Mouse (Mus musculus) limb, embryonic 12.5 days (tissue): ENCODE measurements around the gene Psme3. TPM values are rescaled to one million over a fixed set of nuclear protein-coding genes. Genes with fewer than 3 reads are reported as not detected.
A peak's percentile ranks its signal among the peaks of the same experiment; 100 is the strongest.

Experiments used
- ATAC-seq: fragments of 200-750 bp; cut with Nextera tagmentation; 2 replicates; pipeline ENCODE4 v1.8.0; 2017; ENCODE audit warnings: low read depth, moderate TSS enrichment; ENCODE audit not compliant: insufficient number of reproducible peaks, insufficient read depth, low FRiP score, low TSS enrichment
- H3K27ac ChIP-seq: fragments of 300-500 bp; sonication (generic); 2 replicates; pipeline ENCODE4 v1.5.1; 2016; ENCODE audit warnings: mild to moderate bottlenecking, moderate library complexity
- H3K27me3 ChIP-seq: fragments of 300-500 bp; sonication (generic); 2 replicates; pipeline ENCODE4 v1.6.1; 2016; ENCODE audit warnings: mild to moderate bottlenecking, moderate library complexity
- H3K36me3 ChIP-seq: fragments of 300-500 bp; sonication (generic); 2 replicates; pipeline ENCODE4 v1.6.1; 2016; ENCODE audit warnings: mild to moderate bottlenecking, moderate library complexity
- H3K4me1 ChIP-seq: fragments of 300-500 bp; sonication (generic); replicated peaks from 2 replicates; pipeline ENCODE4 v1.6.1; 2016
- H3K4me2 ChIP-seq: fragments of 300-500 bp; sonication (generic); 2 replicates; pipeline ENCODE4 v1.6.1; 2016; ENCODE audit warnings: mild to moderate bottlenecking, moderate library complexity
- H3K4me3 ChIP-seq: fragments of 300-500 bp; sonication (generic); replicated peaks from 2 replicates; pipeline ENCODE4 v1.5.1; 2016; ENCODE audit warnings: mild to moderate bottlenecking
- H3K9ac ChIP-seq: fragments of 300-500 bp; sonication (generic); replicated peaks from 2 replicates; pipeline ENCODE4 v1.6.1; 2016; ENCODE audit warnings: mild to moderate bottlenecking, moderate library complexity
- H3K9me3 ChIP-seq: fragments of 300-500 bp; sonication (generic); 2 replicates; pipeline ENCODE4 v1.6.1; 2016; ENCODE audit warnings: mild to moderate bottlenecking, moderate library complexity
- WGBS: fragments of 180-500 bp; shearing (Covaris S2); methylation state at CpG from one replicate; pipeline ENCODE4 v1.1.7; 2016; 5-methylcytosine and 5-hydroxymethylcytosine counted together
- polyA plus RNA-seq: library from polyadenylated mRNA; unstranded; fragments of >200 nt; fragmentation: Nextera tagmentation; extraction: Ambion mirVana; gene quantifications from 2 replicates; pipeline ENCODE4 v1.2.1, GENCODE M21; 2016

Gene Psme3
- 154 and 167 TPM in 2 replicates for polyA plus RNA-seq

DNA sequence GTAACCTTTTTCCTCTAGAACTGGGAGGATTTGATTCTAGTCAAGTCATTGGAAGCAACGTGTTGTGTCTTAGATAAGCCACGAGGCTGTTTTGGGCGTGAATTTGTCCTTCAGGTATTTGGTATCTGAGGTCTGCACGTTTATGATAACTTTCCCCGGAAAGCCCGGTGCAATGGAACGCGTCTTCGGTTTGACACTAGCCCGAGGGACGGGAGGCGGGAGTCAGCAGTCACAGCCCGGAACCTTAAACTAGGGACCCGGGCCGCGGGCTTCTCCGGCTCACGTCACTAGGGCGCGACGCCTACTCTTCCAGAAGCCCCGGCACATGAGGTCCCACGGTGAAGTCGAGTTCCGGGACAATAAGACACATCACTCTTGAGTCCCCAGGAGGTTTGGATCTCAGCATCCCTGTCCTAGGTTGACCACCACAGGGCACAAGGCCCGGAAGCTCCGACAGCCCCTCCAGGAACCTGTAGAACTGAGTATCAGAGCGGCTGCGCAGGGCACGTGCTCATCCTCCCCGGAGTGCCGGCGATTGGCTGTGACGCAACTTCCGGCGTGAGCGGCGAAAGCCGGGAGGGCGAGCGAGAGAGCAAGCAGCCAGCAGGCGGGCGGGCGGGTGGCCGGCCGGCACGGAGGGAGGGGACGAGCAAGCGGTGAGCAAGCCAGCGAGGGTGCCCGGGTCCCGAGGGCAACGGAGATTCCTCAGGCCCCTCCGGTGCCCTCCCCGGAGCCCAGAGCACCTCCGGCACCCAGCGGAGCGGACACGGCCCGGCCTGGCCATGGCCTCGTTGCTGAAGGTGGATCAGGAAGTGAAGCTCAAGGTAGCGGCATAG, at the start of gene Psme3:
Gene Psme3 (plus strand): TSS at position 549 of the 836 bp plus-strand sequence.
- Histone ChIP-seq H3K36me3 (peaks cover 34% of the 10 kb centered on the region), H3K4me1 (peaks cover 11% of the 10 kb centered on the region), H3K4me2 (peak within 1 kb of the TSS; percentile 98), H3K9ac (peak within 1 kb of the TSS; percentile 85), H3K27ac (peak within 1 kb of the TSS; percentile 66), H3K9me3 (no peaks in the 10 kb centered on the region), H3K4me3 (peak within 1 kb of the TSS; percentile 97), H3K27me3 (no peaks in the 10 kb centered on the region)
- WGBS = under 1% methylated on average over 62 of the region's 62 CpGs
- peak; percentile 87 for ATAC-seq

DNA sequence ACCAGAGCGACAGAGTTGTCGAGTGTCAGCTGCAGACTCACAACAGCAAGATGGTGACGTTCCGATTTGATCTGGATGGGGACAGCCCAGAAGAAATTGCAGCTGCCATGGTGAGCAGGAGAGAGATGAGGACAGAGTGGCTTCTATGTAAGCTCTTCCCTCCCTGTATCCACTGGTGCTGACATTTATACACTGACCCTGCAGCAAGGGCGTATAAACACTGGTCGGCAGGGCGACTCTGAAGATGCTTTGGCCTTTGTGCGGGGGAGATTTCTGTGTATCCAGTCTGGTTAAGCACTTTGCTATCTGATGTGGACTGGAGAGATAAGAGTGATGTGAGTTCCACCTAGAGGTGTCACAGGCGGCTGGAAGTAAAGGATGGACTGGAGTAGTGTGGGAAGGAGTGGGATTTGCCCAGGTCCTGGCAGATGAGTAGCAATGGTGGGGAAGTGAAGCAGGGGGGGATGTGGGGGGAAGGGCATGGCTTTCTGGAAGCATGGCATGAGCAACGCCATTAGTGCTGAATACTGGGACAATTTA, 46.4 kb upstream of the Psme3 start:
- Histone ChIP-seq H3K4me3 (no peak overlapping the region), H3K9ac (no peak overlapping the region)

DNA sequence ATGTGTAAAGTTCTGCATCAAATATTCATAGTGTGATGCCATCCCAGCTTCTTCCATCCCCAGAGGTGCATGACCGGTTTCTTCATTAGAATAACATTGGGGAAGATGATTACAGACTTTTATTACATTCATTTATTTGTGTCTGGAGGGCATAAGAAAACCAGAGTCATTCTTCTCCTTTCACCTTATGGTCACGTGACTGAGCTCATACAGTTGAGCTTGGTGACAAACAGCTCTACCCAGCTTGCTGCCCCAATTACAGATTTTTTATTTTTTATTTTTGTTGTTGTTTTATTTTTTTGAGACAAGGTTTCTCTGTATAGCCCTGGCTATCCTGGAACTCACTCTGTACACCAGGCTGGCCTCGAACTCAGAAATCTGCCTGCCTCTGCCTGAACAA, 43.6 kb upstream of the Psme3 start:
- ATAC-seq = no peak
- peaks cover 38% of the 10 kb centered on the region for H3K27me3 ChIP-seq
- 85% methylated on average over 3 of the region's 3 CpGs for WGBS

More for the DNA sequence above, 46.4 kb upstream of the Psme3 start:
- no peak for ATAC-seq
- peaks cover 8% of the 10 kb centered on the region for H3K4me1 ChIP-seq
- H3K27ac ChIP-seq = no peak overlapping the region
- 15% methylated on average over 10 of the region's 10 CpGs for WGBS
- H3K27me3 ChIP-seq = peaks cover 49% of the 10 kb centered on the region
- no peak overlapping the region for H3K4me2 ChIP-seq
- H3K9me3 ChIP-seq = no peaks in the 10 kb centered on the region
- H3K36me3 ChIP-seq = no peaks in the 10 kb centered on the region

DNA sequence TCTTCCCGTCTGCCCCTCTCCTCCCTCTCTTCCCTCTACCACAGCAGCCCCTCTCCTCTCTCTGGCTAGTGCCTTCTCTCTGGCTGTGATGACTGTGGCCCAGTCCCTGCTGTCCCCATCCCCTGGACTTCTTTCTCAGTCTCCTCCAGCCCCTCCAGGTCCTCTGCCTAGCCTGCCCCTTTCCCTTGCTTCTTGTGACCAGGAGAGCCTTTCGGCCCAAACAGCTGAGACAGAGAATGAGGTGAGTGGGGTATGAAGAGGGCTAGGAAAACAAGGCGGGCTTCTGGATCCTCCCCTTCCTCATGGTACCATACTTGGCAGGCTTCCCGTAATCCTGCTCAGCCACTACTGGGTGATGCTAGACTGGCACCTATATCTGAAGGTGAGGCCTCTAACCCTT, 40.7 kb upstream of the Psme3 start:
- Histone ChIP-seq H3K9ac (no peak overlapping the region), H3K4me3 (no peak overlapping the region), H3K4me2 (no peak overlapping the region), H3K27me3 (peaks cover 18% of the 10 kb centered on the region), H3K27ac (no peak overlapping the region), H3K9me3 (no peaks in the 10 kb centered on the region), H3K36me3 (peaks cover 16% of the 10 kb centered on the region; the same call in 1 of the 2 replicates), H3K4me1 (peaks cover 23% of the 10 kb centered on the region)
- no peak for ATAC-seq
- 78% methylated on average over 4 of the region's 4 CpGs for WGBS

More for the DNA sequence above, 43.6 kb upstream of the Psme3 start:
- H3K9me3 ChIP-seq = no peaks in the 10 kb centered on the region
- H3K4me3 ChIP-seq = no peak overlapping the region
- no peak overlapping the region for H3K4me2 ChIP-seq
- H3K4me1 ChIP-seq = peaks cover 10% of the 10 kb centered on the region
- H3K27ac ChIP-seq = no peak overlapping the region
- H3K36me3 ChIP-seq = peaks cover 16% of the 10 kb centered on the region; the same call in 1 of the 2 replicates
- H3K9ac ChIP-seq = no peak overlapping the region

DNA sequence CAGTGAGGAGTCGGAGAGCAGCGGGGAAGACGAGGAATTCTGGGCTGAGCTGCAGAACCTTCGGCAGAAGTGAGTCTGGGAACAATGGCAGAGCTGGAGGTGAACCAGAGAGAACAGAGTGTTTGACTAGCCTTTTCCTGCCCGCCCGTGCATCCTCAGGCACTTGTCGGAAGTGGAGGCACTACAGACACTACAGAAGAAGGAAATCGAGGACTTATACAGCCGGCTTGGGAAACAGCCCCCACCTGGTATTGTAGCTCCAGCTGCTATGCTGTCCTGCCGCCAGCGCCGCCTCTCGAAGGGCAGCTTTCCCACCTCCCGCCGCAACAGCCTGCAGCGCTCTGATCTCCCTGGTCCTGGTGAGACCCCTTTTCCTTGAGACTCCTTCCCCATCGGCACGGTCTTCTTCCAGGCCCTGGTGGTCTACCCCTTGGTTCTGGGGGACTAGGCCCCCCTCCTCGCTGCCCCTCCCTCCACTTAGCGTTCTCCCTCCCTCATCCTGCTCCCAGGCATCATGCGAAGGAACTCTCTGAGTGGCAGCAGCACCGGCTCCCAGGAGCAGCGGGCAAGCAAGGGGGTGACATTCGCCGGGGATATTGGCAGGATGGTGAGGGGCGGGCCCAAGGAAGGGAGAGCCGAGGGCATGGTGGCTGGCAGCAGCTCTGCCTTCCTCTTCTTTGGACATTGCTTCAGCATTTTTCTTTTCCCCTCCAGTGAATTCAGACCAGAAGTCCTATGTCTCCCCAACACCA, 39.5 kb upstream of the Psme3 start:
- Histone ChIP-seq H3K4me2 (peak overlapping the region; percentile 78; the same call in 1 of the 2 replicates), H3K9ac (no peak overlapping the region)

DNA sequence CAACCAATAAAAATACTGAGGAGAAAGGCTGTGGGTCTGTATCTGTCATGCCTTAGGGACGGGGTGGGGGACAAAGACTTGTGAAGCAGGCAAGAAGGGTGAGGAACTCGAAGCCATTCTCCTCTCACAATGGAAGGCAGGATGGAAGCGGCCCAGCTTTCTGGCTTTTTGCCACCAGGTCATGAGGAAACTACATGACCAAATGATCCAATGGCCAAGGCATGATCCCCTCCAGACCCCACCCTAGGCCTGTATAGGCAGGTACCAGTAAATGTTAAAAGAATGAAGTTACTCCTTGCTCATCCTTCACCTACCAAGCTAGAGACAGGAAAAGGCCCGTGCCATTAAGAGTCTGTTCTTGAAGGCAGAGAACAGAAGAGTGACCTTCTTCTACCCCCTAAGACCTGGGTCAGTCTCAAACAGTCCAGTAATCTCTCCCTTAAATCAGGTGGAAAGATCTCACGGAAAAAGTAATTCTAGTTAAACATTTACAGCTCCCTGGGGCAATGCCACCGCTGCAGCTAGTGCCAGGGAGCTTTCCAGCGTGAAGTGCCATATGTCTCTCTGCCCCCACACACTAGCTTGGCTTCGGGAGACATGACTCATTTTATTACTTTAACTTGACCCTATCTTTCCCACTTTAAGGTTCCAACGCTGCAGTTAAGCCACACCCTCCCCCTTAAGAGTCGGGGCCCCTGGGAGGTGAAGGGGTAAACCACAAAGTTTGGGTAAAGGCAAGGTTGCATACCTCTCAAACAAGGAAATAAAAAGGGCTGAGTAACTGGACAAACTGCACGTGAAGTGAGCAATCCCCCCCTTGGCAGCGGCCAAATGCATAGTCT, 38.4 kb upstream of the Psme3 start:
- Histone ChIP-seq H3K4me1 (peaks cover 23% of the 10 kb centered on the region), H3K27ac (no peak overlapping the region), H3K36me3 (peaks cover 16% of the 10 kb centered on the region; the same call in 1 of the 2 replicates), H3K9ac (peak overlapping the region; percentile 71), H3K4me3 (peak overlapping the region; percentile 70), H3K9me3 (no peaks in the 10 kb centered on the region), H3K27me3 (peaks cover 22% of the 10 kb centered on the region), H3K4me2 (peak overlapping the region; percentile 78)
- 67% methylated on average over 12 of the region's 12 CpGs for WGBS
- no peak for ATAC-seq

More for the DNA sequence above, 39.5 kb upstream of the Psme3 start:
- no peak for ATAC-seq
- Histone ChIP-seq H3K4me1 (peaks cover 23% of the 10 kb centered on the region), H3K27me3 (peaks cover 22% of the 10 kb centered on the region), H3K27ac (no peak overlapping the region), H3K9me3 (no peaks in the 10 kb centered on the region), H3K4me3 (no peak overlapping the region), H3K36me3 (peaks cover 16% of the 10 kb centered on the region; the same call in 1 of the 2 replicates)
- WGBS = 29% methylated on average over 27 of the region's 27 CpGs

DNA sequence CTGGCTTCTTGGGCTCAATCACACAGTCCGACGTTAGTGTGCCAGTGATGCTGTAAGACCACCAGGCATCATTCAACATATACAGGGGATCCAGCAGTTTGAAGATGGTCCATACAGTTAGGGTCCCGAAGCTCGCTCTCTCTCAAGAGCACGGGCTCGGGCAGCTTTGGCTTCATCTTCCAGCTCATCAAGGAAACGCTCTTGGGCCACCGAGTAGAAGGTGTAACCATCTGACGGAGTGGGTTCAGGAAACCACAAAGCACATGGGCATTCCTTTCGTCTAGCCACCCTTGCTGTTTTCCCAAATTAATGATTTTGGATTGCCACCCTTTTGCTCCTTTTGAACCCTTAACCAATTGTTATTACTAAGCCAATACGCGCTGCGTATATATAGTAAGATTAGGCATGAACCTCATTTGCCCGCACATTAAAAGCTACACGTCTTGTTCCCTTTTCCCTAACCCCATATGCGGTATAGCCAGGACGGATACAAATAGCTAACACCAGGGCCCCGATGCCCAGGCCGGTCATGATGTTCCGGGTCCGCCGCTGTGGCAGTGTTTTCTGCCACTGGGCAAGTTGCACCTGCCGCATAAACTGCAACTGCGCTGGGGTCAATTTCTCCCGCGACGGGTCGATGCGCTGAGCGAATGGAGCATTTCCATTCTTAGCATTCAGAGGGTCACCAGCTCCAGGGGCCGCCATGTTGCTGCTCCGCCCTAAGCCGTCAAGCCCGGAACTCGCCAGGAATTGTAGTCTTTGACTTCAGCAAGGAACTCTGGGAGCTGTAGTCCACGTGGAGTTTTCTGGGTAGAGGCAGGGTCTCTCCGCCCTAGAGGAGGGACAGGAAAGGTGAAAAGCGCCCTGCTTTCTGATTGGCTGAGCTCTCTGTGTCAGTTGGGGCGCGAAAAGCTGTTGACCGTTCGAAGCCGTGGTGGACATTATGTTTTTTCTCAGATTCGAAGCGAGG, 37.5 kb upstream of the Psme3 start, which contains the start of the genes Cntd1 and Coa3:
Gene Cntd1 (plus strand): TSS at position 790 of the 970 bp plus-strand sequence.
Gene Coa3 (minus strand): TSS at position 892 of the 970 bp plus-strand sequence.
- 12% methylated on average over 45 of the region's 45 CpGs for WGBS
- Histone ChIP-seq H3K27me3 (peaks cover 22% of the 10 kb centered on the region), H3K9ac (peak within 1 kb of the TSS; percentile 71), H3K4me2 (peak within 1 kb of the TSS; percentile 78), H3K4me1 (peaks cover 23% of the 10 kb centered on the region), H3K4me3 (peak within 1 kb of the TSS; percentile 70), H3K27ac (no peak within 1 kb of the TSS), H3K9me3 (no peaks in the 10 kb centered on the region), H3K36me3 (peaks cover 16% of the 10 kb centered on the region; the same call in 1 of the 2 replicates)
- peak; percentile 90 for ATAC-seq

DNA sequence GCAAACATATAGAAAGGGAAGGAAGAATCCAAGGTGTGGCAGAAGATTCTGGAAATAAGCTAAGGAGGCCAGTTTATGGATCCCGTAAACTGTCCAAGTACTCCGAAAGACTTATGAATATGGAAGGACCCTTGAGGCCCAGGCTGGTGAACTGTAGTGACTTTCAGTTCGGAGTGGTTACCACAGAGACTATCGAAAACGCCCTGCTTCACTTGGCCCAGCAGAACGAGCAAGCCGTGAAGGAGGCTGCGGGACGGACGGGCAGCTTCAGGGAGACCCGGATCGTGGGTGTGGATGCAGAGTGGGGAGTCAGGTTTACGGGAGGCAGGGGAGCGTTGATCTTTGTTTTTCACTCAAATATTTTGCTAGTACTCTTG, 36.8 kb upstream of the Psme3 start:
- H3K4me2 ChIP-seq = peak overlapping the region; percentile 78
- no peak overlapping the region for H3K27ac ChIP-seq
- 0 out of 2 replicates have a peak, but pooled peaks have one; percentile 32 for ATAC-seq

DNA sequence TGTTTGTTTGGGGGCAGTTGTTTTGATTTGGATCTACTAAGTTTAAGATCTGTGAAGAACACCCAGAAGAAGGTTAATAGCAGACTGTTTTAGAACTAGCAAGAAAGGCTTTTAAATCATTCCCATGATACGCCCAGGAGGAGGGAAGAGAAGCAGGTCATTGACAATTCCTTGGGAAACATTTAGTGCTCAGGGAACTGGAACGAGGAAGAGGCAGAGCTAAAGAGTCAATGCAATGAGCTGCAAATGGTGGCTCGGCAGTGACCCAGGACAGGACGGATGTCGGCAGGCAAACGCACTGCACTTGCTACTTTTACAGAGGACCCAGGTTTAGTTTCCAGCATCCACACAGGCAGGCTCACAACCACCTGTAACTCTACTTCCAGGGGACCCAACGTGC, 35.2 kb upstream of the Psme3 start:
- no peak for ATAC-seq
- peaks cover 15% of the 10 kb centered on the region for H3K27me3 ChIP-seq
- H3K36me3 ChIP-seq = peaks cover 16% of the 10 kb centered on the region; the same call in 1 of the 2 replicates
- no peak overlapping the region for H3K4me3 ChIP-seq
- no peaks in the 10 kb centered on the region for H3K9me3 ChIP-seq
- H3K4me1 ChIP-seq = peaks cover 23% of the 10 kb centered on the region
- no peak overlapping the region for H3K27ac ChIP-seq
- 40% methylated on average over 7 of the region's 7 CpGs for WGBS
- no peak overlapping the region for H3K9ac ChIP-seq
- no peak overlapping the region for H3K4me2 ChIP-seq

More for the DNA sequence above, 36.8 kb upstream of the Psme3 start:
- Histone ChIP-seq H3K9ac (no peak overlapping the region), H3K4me3 (peak overlapping the region; percentile 70), H3K4me1 (peaks cover 23% of the 10 kb centered on the region), H3K9me3 (no peaks in the 10 kb centered on the region), H3K36me3 (peaks cover 16% of the 10 kb centered on the region; the same call in 1 of the 2 replicates), H3K27me3 (peaks cover 22% of the 10 kb centered on the region)
- WGBS = 61% methylated on average over 14 of the region's 14 CpGs
